Mouse (Mus musculus) neural tube, embryonic 14.5 days (tissue): ENCODE results near the gene Fam163a. TPM values are rescaled to one million over a fixed set of nuclear protein-coding genes. Genes with fewer than 3 reads are reported as not detected.

Experiments used
- ATAC-seq: fragments of 200-750 bp; cut with Nextera tagmentation; 2 replicates; pipeline ENCODE4 v1.8.0; 2017; ENCODE audit warnings: low read depth, mild to moderate bottlenecking, moderate TSS enrichment, moderate library complexity
- H3K27ac ChIP-seq: fragments of 300-500 bp; sonication (generic); 2 replicates; pipeline ENCODE4 v1.5.1; 2014; ENCODE audit warnings: low read depth, mild to moderate bottlenecking, control low read depth, low read length, moderate library complexity, mixed read lengths
- H3K27me3 ChIP-seq: fragments of 300-500 bp; sonication (generic); 2 replicates; pipeline ENCODE4 v1.6.1; 2014; ENCODE audit warnings: low read length; ENCODE audit not compliant: control insufficient read depth, insufficient read depth
- H3K36me3 ChIP-seq: fragments of 300-500 bp; sonication (generic); 2 replicates; pipeline ENCODE4 v1.6.1; 2014; ENCODE audit warnings: low read length, mixed read lengths; ENCODE audit not compliant: control insufficient read depth, insufficient read depth
- H3K4me1 ChIP-seq: fragments of 300-500 bp; sonication (generic); 2 replicates; pipeline ENCODE4 v1.6.1; 2014; ENCODE audit warnings: low read length; ENCODE audit not compliant: control insufficient read depth, insufficient read depth
- H3K4me2 ChIP-seq: fragments of 300-500 bp; sonication (generic); 2 replicates; pipeline ENCODE4 v1.6.1; 2014; ENCODE audit warnings: mild to moderate bottlenecking, low read depth, low read length, control low read depth
- H3K4me3 ChIP-seq: fragments of 300-500 bp; sonication (generic); 2 replicates; pipeline ENCODE4 v1.5.1; 2014; ENCODE audit warnings: low read depth, low read length, control low read depth, mixed read lengths
- H3K9ac ChIP-seq: fragments of 300-500 bp; sonication (generic); replicated peaks from 2 replicates; pipeline ENCODE4 v1.6.1; 2014; ENCODE audit warnings: low read depth, mild to moderate bottlenecking, control low read depth, low read length, mixed read lengths
- H3K9me3 ChIP-seq: fragments of 300-500 bp; sonication (generic); 2 replicates; pipeline ENCODE4 v1.6.1; 2016; ENCODE audit warnings: low read length; ENCODE audit not compliant: control insufficient read depth
- WGBS: fragments of 180-500 bp; shearing (Covaris S2); extraction: QIAGEN DNeasy Blood & Tissue Kit; methylation state at CpG from one replicate; pipeline ENCODE4 v1.1.7; 2014; 5-methylcytosine and 5-hydroxymethylcytosine counted together
- polyA plus RNA-seq: library from polyadenylated mRNA; unstranded; fragments of >200 nt; fragmentation: Nextera tagmentation; extraction: Ambion mirVana; gene quantifications from 2 replicates; pipeline ENCODE4 v1.2.1, GENCODE M21; 2014

Gene Fam163a
- polyA plus RNA-seq, 1 experiment from 2014 or later, result 5.0 TPM

DNA sequence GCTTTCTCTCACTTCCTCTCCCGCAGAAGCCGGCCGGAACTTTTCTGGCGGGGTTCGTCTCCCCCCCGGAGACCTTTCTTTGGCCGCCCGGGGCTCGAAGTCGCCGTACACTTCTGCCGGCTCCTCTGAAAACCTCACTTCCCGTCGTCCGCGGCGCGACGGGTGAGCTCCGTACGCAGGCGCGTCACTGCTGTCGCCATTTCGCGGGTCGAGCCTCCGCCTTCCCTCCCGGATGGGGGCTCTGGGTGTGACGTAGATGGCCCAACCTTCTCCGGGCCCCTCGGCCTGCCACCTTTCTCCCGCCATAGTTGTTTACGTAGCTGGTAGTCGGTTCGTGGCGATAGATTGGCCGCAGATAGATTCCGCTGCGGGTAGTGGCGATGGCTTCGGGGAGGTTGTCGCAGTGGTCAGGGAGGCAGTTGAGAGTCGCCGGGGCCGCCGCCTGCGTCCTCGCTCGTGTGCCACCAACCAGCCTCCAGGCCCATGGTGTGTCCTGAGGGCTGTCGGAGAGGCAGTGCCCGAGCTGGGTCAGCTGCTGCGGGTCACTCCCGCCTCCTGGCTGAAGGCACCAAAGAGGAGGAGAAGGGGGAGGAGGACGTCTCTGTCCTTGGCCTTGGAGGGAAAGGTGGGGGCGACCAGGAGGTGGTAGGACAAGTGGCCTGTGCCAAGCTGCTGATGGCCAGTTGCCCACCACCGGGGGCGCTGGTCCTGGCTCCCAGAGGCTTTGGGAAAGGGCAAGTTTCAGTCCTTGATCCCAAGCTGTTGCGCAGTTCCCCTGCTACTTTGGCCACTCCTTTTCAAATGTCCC lies 168.7 kb downstream of the Fam163a start, which contains the start of gene Tor1aip1:
Gene Tor1aip1, minus strand, starts transcription at position 551 of the 808 bp plus-strand sequence.
- under 1% methylated on average over 59 of the region's 59 CpGs for whole genome bisulfite sequencing
- H3K9ac ChIP-seq, result peak within 1 kb of the TSS; percentile 89
- peaks cover 13% of the 10 kb centered on the region; the same call in 1 of the 2 replicates for H3K36me3 ChIP-seq
- H3K4me3 ChIP-seq, result peak within 1 kb of the TSS; percentile 76
- H3K4me1 ChIP-seq, result peaks cover 11% of the 10 kb centered on the region; the same call in 1 of the 2 replicates
- H3K4me2 ChIP-seq, result peak within 1 kb of the TSS; percentile 78
- H3K27ac ChIP-seq, result peak within 1 kb of the TSS; percentile 99
- H3K27me3 ChIP-seq, result no peaks in the 10 kb centered on the region
- peak; percentile 95 for ATAC-seq
- no peaks in the 10 kb centered on the region for H3K9me3 ChIP-seq

GRCm38 (mm10) chr1:156035269-156035929 lies 169.4 kb downstream of the Fam163a start, which contains the start of gene Tor1aip2:
TSS of gene Tor1aip2 (plus strand) at chr1:156035403.
- WGBS, result under 1% methylated on average over 59 of the region's 59 CpGs
- peak within 1 kb of the TSS; percentile 99 for H3K27ac ChIP-seq
- peak within 1 kb of the TSS; percentile 76 for H3K4me3 ChIP-seq
- ATAC-seq, result peak; percentile 78
- H3K4me1 ChIP-seq, result peaks cover 11% of the 10 kb centered on the region; the same call in 1 of the 2 replicates
- peak within 1 kb of the TSS; percentile 89 for H3K9ac ChIP-seq
- H3K9me3 ChIP-seq, result no peaks in the 10 kb centered on the region
- H3K4me2 ChIP-seq, result peak within 1 kb of the TSS; percentile 78
- H3K36me3 ChIP-seq, result peaks cover 17% of the 10 kb centered on the region; the same call in 1 of the 2 replicates
- H3K27me3 ChIP-seq, result no peaks in the 10 kb centered on the region

GRCm38 (mm10) chr1:156034661-156035060 lies 170.2 kb downstream of the Fam163a start:
- Histone ChIP-seq H3K4me3 (peak overlapping the region; percentile 76), H3K36me3 (peaks cover 21% of the 10 kb centered on the region), H3K4me1 (peaks cover 11% of the 10 kb centered on the region; the same call in 1 of the 2 replicates), H3K9ac (peak overlapping the region; percentile 89; the same call in 1 of the 2 replicates), H3K4me2 (peak overlapping the region; percentile 48), H3K27me3 (no peaks in the 10 kb centered on the region), H3K9me3 (no peaks in the 10 kb centered on the region), H3K27ac (no peak overlapping the region)
- no peak for ATAC-seq
- WGBS, result 41% methylated on average over 1 of the region's 1 CpGs

DNA sequence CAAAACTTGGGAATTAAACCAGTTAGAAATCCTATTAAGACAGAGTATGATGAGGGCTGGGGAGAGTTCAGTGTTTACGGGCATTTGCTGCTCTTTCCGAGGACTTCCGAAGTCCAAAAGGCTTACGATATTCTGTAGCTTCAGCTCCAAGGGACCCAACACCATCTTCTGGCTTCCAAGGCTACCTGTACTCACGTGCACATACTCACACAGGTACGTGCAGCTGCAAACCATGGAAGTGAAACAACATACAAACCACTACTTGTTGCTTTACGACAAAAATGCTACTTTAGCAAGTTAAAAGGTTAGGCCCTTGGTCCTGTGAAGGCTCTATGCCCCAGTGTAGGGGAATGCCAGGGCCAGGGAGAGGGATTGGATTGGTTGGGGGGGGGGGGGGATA lies 170.9 kb downstream of the Fam163a start:
- Histone ChIP-seq H3K27ac (no peak overlapping the region), H3K9me3 (no peaks in the 10 kb centered on the region), H3K4me3 (no peak overlapping the region), H3K27me3 (no peaks in the 10 kb centered on the region), H3K4me1 (peaks cover 11% of the 10 kb centered on the region; the same call in 1 of the 2 replicates), H3K9ac (no peak overlapping the region), H3K4me2 (no peak overlapping the region), H3K36me3 (peaks cover 26% of the 10 kb centered on the region)
- WGBS, result 98% methylated on average over 7 of the region's 7 CpGs
- no peak for ATAC-seq

DNA sequence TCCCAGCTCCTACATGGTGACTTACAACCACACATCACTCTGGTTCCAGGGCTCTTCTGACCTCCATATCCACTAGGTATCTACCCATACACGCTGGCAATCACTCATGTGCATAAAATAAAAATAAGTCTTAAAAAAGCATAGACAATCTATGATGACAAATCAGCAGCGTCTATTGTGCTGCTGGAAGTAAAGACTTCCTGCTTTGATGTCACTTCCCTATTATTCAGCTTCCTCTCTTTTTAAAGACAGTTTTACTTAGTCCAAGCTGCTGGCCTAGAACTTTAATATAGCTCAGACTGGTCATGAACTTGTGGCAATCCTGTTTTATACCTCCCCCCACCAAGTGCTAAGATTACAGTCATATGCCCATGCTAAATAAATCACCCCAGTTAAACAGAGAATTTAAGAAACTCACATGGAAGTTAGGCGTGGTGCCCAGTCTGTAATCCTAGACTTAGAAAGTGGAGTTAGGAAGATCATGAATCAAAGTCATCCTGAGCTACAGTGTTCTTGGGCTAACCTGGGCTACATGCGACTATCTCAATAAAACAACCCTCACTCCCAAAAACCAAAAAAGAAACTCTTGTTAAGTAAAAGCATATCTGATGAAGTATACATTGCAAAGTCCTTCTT lies 176.4 kb downstream of the Fam163a start:
- no peaks in the 10 kb centered on the region for H3K4me1 ChIP-seq
- no peak overlapping the region for H3K4me3 ChIP-seq
- H3K27me3 ChIP-seq, result no peaks in the 10 kb centered on the region
- no peak overlapping the region for H3K9ac ChIP-seq
- no peak for ATAC-seq
- peaks cover 21% of the 10 kb centered on the region for H3K36me3 ChIP-seq
- H3K27ac ChIP-seq, result no peak overlapping the region
- H3K4me2 ChIP-seq, result no peak overlapping the region
- no peaks in the 10 kb centered on the region for H3K9me3 ChIP-seq
- 97% methylated on average over 4 of the region's 4 CpGs for WGBS

- Histone ChIP-seq H3K27ac (no peak overlapping the region), H3K4me3 (no peak overlapping the region), H3K27me3 (no peaks in the 10 kb centered on the region), H3K9ac (no peak overlapping the region), H3K9me3 (no peaks in the 10 kb centered on the region), H3K36me3 (peaks cover 18% of the 10 kb centered on the region), H3K4me2 (no peak overlapping the region), H3K4me1 (no peaks in the 10 kb centered on the region)
- ATAC-seq, result no peak
- WGBS, result 92% methylated on average over 3 of the region's 3 CpGs
These were observed 177.0 kb downstream of the Fam163a start for GRCm38 (mm10) chr1:156027849-156028248.

Other genes with a start within 250 kb of the Fam163a start
- gene Cep350, start 231.8 kb downstream of the Fam163a start, polyA plus RNA-seq, result 12.3 and 19.1 TPM in 2 replicates
- 61.0 and 71.5 TPM in 2 replicates for gene Tor1aip2, start 169.6 kb downstream of the Fam163a start, polyA plus RNA-seq
- gene Tor1aip1, start 168.5 kb downstream of the Fam163a start, polyA plus RNA-seq, result 19.1 and 21.5 TPM in 2 replicates
- gene Tdrd5, start 98.6 kb upstream of the Fam163a start, polyA plus RNA-seq, result 1.1 and 2.7 TPM in 2 replicates
- gene Nphs2, start 105.7 kb upstream of the Fam163a start, polyA plus RNA-seq, result 0.19 TPM in 2 replicates
- gene Gm2000, start 161.0 kb upstream of the Fam163a start, polyA plus RNA-seq, result 560 and 566 TPM in 2 replicates
- 0.19 and 0.35 TPM in 2 replicates for gene Axdnd1, start 216.1 kb upstream of the Fam163a start, polyA plus RNA-seq